21 mouse cellular contexts compared by ENCODE assay signal in genomic region chr9:106144176-106144575, GRCm38 (mm10). TPM values are rescaled to one million over a fixed set of nuclear protein-coding genes. Genes with fewer than 3 reads are reported as not detected.
DNase-seq lines count a peak whose midpoint lies in the region; ATAC-seq and TF ChIP-seq lines count a peak whose summit lies in the region.
"Had no signal": no experiment of that assay in that cellular context is flagged by ENCODE, and none has a peak within 500 bp of the region (broad histone marks: within the 10 kb centered on the region; RNA-seq: fewer than 3 reads in every experiment).

No protein-coding gene starts in this region.

- no peak overlapping the region for H3K4me3 ChIP-seq in layer of hippocampus, adult 2 months
- H3K4me3 ChIP-seq in forebrain, embryonic 10.5 days, result no peak overlapping the region
- no peak overlapping the region for H3K4me3 ChIP-seq in neural tube, embryonic 14.5 days (ENCODE audit: low read depth, low read length)
- H3K4me3 ChIP-seq: embryonic facial prominence, embryonic 10.5 days; heart, embryonic 10.5 days; limb, embryonic 13.5 days had no signal

- H3K27me3 ChIP-seq in forebrain, embryonic 10.5 days (ENCODE audit: poor library complexity, severe bottlenecking), result peaks cover 41% of the 10 kb centered on the region
- no peaks in the 10 kb centered on the region for H3K27me3 ChIP-seq in neural tube, embryonic 14.5 days (ENCODE audit: control insufficient read depth, insufficient read depth, low read length)

- no peaks in the 10 kb centered on the region for H3K36me3 ChIP-seq in forebrain, embryonic 10.5 days (replicated peaks)
- H3K36me3 ChIP-seq in neural tube, embryonic 14.5 days (ENCODE audit: control insufficient read depth, insufficient read depth, low read length), result no peaks in the 10 kb centered on the region
- H3K36me3 ChIP-seq: embryonic facial prominence, embryonic 10.5 days; heart, embryonic 10.5 days; limb, embryonic 13.5 days had no signal

- ATAC-seq in neural tube, embryonic 14.5 days (ENCODE audit: low read depth), result no peak
- ATAC-seq: activated CD4-positive, CD25-positive, alpha-beta regulatory T cell, adult 4 months; inflammation-experienced regulatory T-cells, adult 6 months; lung, postnatal 0 days; Patski had no signal

- no peak overlapping the region for H3K4me2 ChIP-seq in neural tube, embryonic 14.5 days (ENCODE audit: low read depth, low read length)
- H3K4me2 ChIP-seq: limb, embryonic 13.5 days had no signal

- H3K27ac ChIP-seq in layer of hippocampus, adult 2 months, result no peak overlapping the region
- H3K27ac ChIP-seq in forebrain, embryonic 10.5 days, result peak overlapping the region; percentile 30; the same call in 1 of the 2 replicates
- H3K27ac ChIP-seq in neural tube, embryonic 14.5 days (ENCODE audit: low read depth, low read length), result peak overlapping the region; percentile 69; the same call in 1 of the 2 replicates
- H3K27ac ChIP-seq: embryonic facial prominence, embryonic 10.5 days; heart, embryonic 10.5 days; limb, embryonic 13.5 days; liver, embryonic 14.5 days had no signal

- no peak overlapping the region for H3K9ac ChIP-seq in neural tube, embryonic 14.5 days (replicated peaks; ENCODE audit: low read depth, low read length)
- H3K9ac ChIP-seq: limb, embryonic 13.5 days; liver, embryonic 14.5 days had no signal

- DNase-seq in layer of hippocampus, adult 2 months (ENCODE audit: low spot score in 2 of 2), result peak; percentile 36 to 48
- no peak for DNase-seq in layer of hippocampus, adult 11-12 months (ENCODE audit: low spot score)
- DNase-seq in brain, adult 2 months (ENCODE audit: low read depth, low spot score), result peak; percentile 36
- no peak for DNase-seq in forebrain, embryonic 10.5 days (ENCODE audit: extremely low spot score, low spot score)
- no peak for DNase-seq in ovary, postnatal 36 days (ENCODE audit: low spot score)
- DNase-seq in adrenal gland, postnatal 36 days, result no peak
- DNase-seq: cerebellum, postnatal 25 days; heart, postnatal 10 days; kidney, adult 8-10 months; kidney, postnatal 36 days; right cerebral cortex, postnatal 14 days had no signal

- WGBS in forebrain, embryonic 10.5 days, result 81% methylated on average over 7 of the region's 7 CpGs
- WGBS in neural tube, embryonic 14.5 days, result 62% methylated on average over 7 of the region's 7 CpGs

- no peak for TF ChIP-seq CTCF in layer of hippocampus, adult 2 months (conservative IDR thresholded peaks at IDR 0.05)

- no peaks in the 10 kb centered on the region for H3K9me3 ChIP-seq in forebrain, embryonic 10.5 days
- no peaks in the 10 kb centered on the region for H3K9me3 ChIP-seq in neural tube, embryonic 14.5 days (ENCODE audit: control insufficient read depth, low read length)
- H3K9me3 ChIP-seq: embryonic facial prominence, embryonic 10.5 days; heart, embryonic 10.5 days; limb, embryonic 13.5 days had no signal

- peaks cover 62% of the 10 kb centered on the region for H3K4me1 ChIP-seq in forebrain, embryonic 10.5 days
- H3K4me1 ChIP-seq in neural tube, embryonic 14.5 days (ENCODE audit: control insufficient read depth, insufficient read depth, low read length), result peaks cover 14% of the 10 kb centered on the region

RNA-seq across cellular contexts. Expression of gene Glyctk, which starts 13.8 kb away (rescaled TPM):
- 1 to 10 TPM; 4.2 TPM for total RNA-seq in layer of hippocampus, adult 2 months (2021)
- polyA plus RNA-seq in forebrain, embryonic 10.5 days (2016; fragmentation: Nextera tagmentation; extraction: Ambion mirVana), result 6.8 and 8.0 TPM in 2 replicates
- 3.3 and 4.3 TPM in 2 replicates for polyA plus RNA-seq in neural tube, embryonic 14.5 days (2014; fragmentation: Nextera tagmentation; extraction: Ambion mirVana)
- 1 to 10 TPM; 2.3 to 2.4 TPM for total RNA-seq in adrenal gland, postnatal 36 days (2021)

RNA-seq across cellular contexts. Expression of gene Wdr82, which starts 26.6 kb away (rescaled TPM):
- 100 to 1,000 TPM; 134 TPM for total RNA-seq in layer of hippocampus, adult 2 months (2021)
- 28.3 and 30.2 TPM in 2 replicates for polyA plus RNA-seq in forebrain, embryonic 10.5 days (2016; fragmentation: Nextera tagmentation; extraction: Ambion mirVana)
- polyA plus RNA-seq in neural tube, embryonic 14.5 days (2014; fragmentation: Nextera tagmentation; extraction: Ambion mirVana), result 37.4 and 40.4 TPM in 2 replicates
- 10 to 100 TPM; 74.4 to 81.3 TPM for total RNA-seq in adrenal gland, postnatal 36 days (2021)

RNA-seq across cellular contexts. Expression of gene Col6a4, which starts 47.6 kb away (rescaled TPM):
- 1 to 10 TPM in 1 of 2 experiments, under 1 TPM in 1; 0.76 to 2.1 TPM for total RNA-seq in layer of hippocampus, adult 2 months (2021)
- polyA plus RNA-seq in forebrain, embryonic 10.5 days (2016; fragmentation: Nextera tagmentation; extraction: Ambion mirVana), result 0.20 TPM in 1 of 2 replicates, not detected in the other
- polyA plus RNA-seq in neural tube, embryonic 14.5 days (2014; fragmentation: Nextera tagmentation; extraction: Ambion mirVana), result 0.21 and 0.40 TPM in 2 replicates
- total RNA-seq in adrenal gland, postnatal 36 days (2021), result under 1 TPM; 0.36 to 0.46 TPM
- total RNA-seq: megakaryocyte-erythroid progenitor cell, adult 5-6 weeks had no signal
- polyA plus RNA-seq: inflammation-experienced regulatory T-cells, adult 6 months had no signal

RNA-seq across cellular contexts. Expression of gene Ppm1m, which starts 55.4 kb away (rescaled TPM):
- total RNA-seq in layer of hippocampus, adult 2 months (2021), result 10 to 100 TPM; 19.4 to 21.8 TPM
- 42.0 and 50.7 TPM in 2 replicates for polyA plus RNA-seq in forebrain, embryonic 10.5 days (2016; fragmentation: Nextera tagmentation; extraction: Ambion mirVana)
- 11.1 and 14.4 TPM in 2 replicates for polyA plus RNA-seq in neural tube, embryonic 14.5 days (2014; fragmentation: Nextera tagmentation; extraction: Ambion mirVana)
- total RNA-seq in adrenal gland, postnatal 36 days (2021), result 100 to 1,000 TPM in 1 of 2 experiments, 10 to 100 TPM in 1; 90.8 to 117 TPM

RNA-seq across cellular contexts. Expression of gene Twf2, which starts 58.7 kb away (rescaled TPM):
- total RNA-seq in layer of hippocampus, adult 2 months (2021), result 10 to 100 TPM; 52.4 to 58.9 TPM
- polyA plus RNA-seq in forebrain, embryonic 10.5 days (2016; fragmentation: Nextera tagmentation; extraction: Ambion mirVana), result 70.9 and 71.8 TPM in 2 replicates
- polyA plus RNA-seq in neural tube, embryonic 14.5 days (2014; fragmentation: Nextera tagmentation; extraction: Ambion mirVana), result 44.2 and 48.4 TPM in 2 replicates
- 100 to 1,000 TPM in 1 of 2 experiments, 10 to 100 TPM in 1; 64.8 to 117 TPM for total RNA-seq in adrenal gland, postnatal 36 days (2021)

Comparison
In these comparisons a context has a peak if more than half of its experiments do, and no peak if none do; other contexts are left out.
1. DNase-seq: peak in layer of hippocampus, adult 2 months (2 of 2) and brain, adult 2 months (single experiment); none in layer of hippocampus, adult 11-12 months (single experiment), forebrain, embryonic 10.5 days (single experiment), ovary, postnatal 36 days (single experiment) and adrenal gland, postnatal 36 days (0 of 2).